ENCODE assay signal across 11 mouse cellular contexts in the genomic region with DNA sequence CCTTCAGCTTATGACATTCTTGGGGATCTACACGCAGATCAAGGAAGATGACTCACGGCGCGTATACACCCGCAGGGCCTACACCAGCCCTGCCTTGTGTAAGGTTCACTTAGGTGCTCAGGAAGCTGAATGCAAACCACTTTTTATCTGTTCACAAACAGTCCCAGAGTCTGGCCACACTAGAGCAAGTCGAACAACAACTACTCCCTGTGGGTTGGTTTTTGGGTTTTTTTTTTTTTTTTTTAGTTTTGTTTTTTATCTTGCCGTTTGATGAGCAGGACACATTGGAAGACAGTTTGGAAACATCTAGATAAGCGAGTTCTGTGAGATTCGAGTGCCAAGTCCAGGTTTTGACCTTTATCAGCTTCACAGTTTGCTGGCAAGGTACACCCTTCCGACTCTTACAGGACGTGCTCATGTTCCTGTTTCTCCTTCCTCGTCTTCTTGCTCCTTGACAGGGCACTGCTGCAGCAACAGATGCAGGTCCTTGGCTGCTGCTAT. TPM values are rescaled to one million over a fixed set of nuclear protein-coding genes. Genes with fewer than 3 reads are reported as not detected.
DNase-seq lines count a peak whose midpoint lies in the region; ATAC-seq and TF ChIP-seq lines count a peak whose summit lies in the region.
"Had no signal": no experiment of that assay in that cellular context is flagged by ENCODE, and none has a peak within 500 bp of the region (broad histone marks: within the 10 kb centered on the region; RNA-seq: fewer than 3 reads in every experiment).

No protein-coding gene starts in this region.

- H3K4me2 ChIP-seq in forebrain, postnatal 0 days (ENCODE audit: low read depth): no peak overlapping the region
- H3K4me2 ChIP-seq in liver, embryonic 11.5 days: peak overlapping the region; percentile 35
- H3K4me2 ChIP-seq in stomach, embryonic 16.5 days (ENCODE audit: low read depth, low read length): no peak overlapping the region
- H3K4me2 ChIP-seq: neural tube, embryonic 13.5 days had no signal

- no peak overlapping the region for H3K27ac ChIP-seq in forebrain, postnatal 0 days (ENCODE audit: low read depth, low read length)
- no peak overlapping the region for H3K27ac ChIP-seq in forebrain, embryonic 10.5 days
- H3K27ac ChIP-seq in bone marrow, adult 2 months (ENCODE audit: control insufficient read depth, insufficient read depth, low read depth, low read length, poor library complexity): peak overlapping the region; percentile 32
- no peak overlapping the region for H3K27ac ChIP-seq in liver, embryonic 11.5 days (ENCODE audit: low read depth, low read length)
- H3K27ac ChIP-seq in stomach, embryonic 16.5 days (ENCODE audit: low read length): peak overlapping the region; percentile 46; the same call in 1 of the 2 replicates
- no peak overlapping the region for H3K27ac ChIP-seq in layer of hippocampus, adult 2 months
- H3K27ac ChIP-seq: heart, adult 2 months; neural tube, embryonic 13.5 days had no signal

- no peak overlapping the region for H3K9ac ChIP-seq in forebrain, postnatal 0 days
- no peak overlapping the region for H3K9ac ChIP-seq in liver, embryonic 11.5 days (ENCODE audit: low read depth, low read length)
- H3K9ac ChIP-seq in stomach, embryonic 16.5 days (ENCODE audit: low read length): no peak overlapping the region
- H3K9ac ChIP-seq: neural tube, embryonic 13.5 days had no signal

- no peaks in the 10 kb centered on the region for H3K27me3 ChIP-seq in forebrain, postnatal 0 days (ENCODE audit: insufficient read depth, low read length)
- no peaks in the 10 kb centered on the region for H3K27me3 ChIP-seq in forebrain, embryonic 10.5 days (ENCODE audit: poor library complexity, severe bottlenecking)
- no peaks in the 10 kb centered on the region for H3K27me3 ChIP-seq in liver, embryonic 11.5 days (replicated peaks; ENCODE audit: control insufficient read depth, insufficient read depth, low read length)
- H3K27me3 ChIP-seq in stomach, embryonic 16.5 days (ENCODE audit: control insufficient read depth, insufficient read depth, low read length): no peaks in the 10 kb centered on the region
- H3K27me3 ChIP-seq: neural tube, embryonic 13.5 days had no signal

- 0 out of 2 replicates have a peak, but pooled peaks cover 3% of the 10 kb centered on the region for H3K4me1 ChIP-seq in forebrain, postnatal 0 days (ENCODE audit: insufficient read depth)
- no peaks in the 10 kb centered on the region for H3K4me1 ChIP-seq in forebrain, embryonic 10.5 days
- H3K4me1 ChIP-seq in bone marrow, adult 2 months (ENCODE audit: control insufficient read depth, insufficient read depth, low read length): peaks cover 2% of the 10 kb centered on the region
- no peaks in the 10 kb centered on the region for H3K4me1 ChIP-seq in liver, embryonic 11.5 days (replicated peaks; ENCODE audit: control insufficient read depth, insufficient read depth, low read length)
- H3K4me1 ChIP-seq in stomach, embryonic 16.5 days (ENCODE audit: control insufficient read depth, insufficient read depth, low read length): no peaks in the 10 kb centered on the region
- H3K4me1 ChIP-seq: neural tube, embryonic 13.5 days had no signal

- H3K4me3 ChIP-seq in forebrain, postnatal 0 days (ENCODE audit: low read depth, low read length): no peak overlapping the region
- no peak overlapping the region for H3K4me3 ChIP-seq in forebrain, embryonic 10.5 days
- no peak overlapping the region for H3K4me3 ChIP-seq in bone marrow, adult 2 months (replicated peaks; ENCODE audit: control insufficient read depth, low read depth, low read length)
- H3K4me3 ChIP-seq in liver, embryonic 11.5 days (ENCODE audit: low read depth, low read length): no peak overlapping the region
- no peak overlapping the region for H3K4me3 ChIP-seq in stomach, embryonic 16.5 days (replicated peaks; ENCODE audit: low read length)
- H3K4me3 ChIP-seq in layer of hippocampus, adult 2 months: no peak overlapping the region
- H3K4me3 ChIP-seq: heart, adult 2 months; neural tube, embryonic 13.5 days had no signal

- TF ChIP-seq CTCF in forebrain, postnatal 0 days (IDR thresholded peaks at IDR 0.05; ENCODE audit: low read depth): no peak
- TF ChIP-seq CTCF in bone marrow, adult 2 months (IDR thresholded peaks at IDR 0.05; ENCODE audit: control insufficient read depth, insufficient read depth, low read length): no peak
- no peak for TF ChIP-seq CTCF in layer of hippocampus, adult 2 months (conservative IDR thresholded peaks at IDR 0.05)

- H3K9me3 ChIP-seq in forebrain, postnatal 0 days (ENCODE audit: low read length): no peaks in the 10 kb centered on the region
- H3K9me3 ChIP-seq in forebrain, embryonic 10.5 days: no peaks in the 10 kb centered on the region
- H3K9me3 ChIP-seq in liver, embryonic 11.5 days (ENCODE audit: control insufficient read depth, low read length): no peaks in the 10 kb centered on the region
- no peaks in the 10 kb centered on the region for H3K9me3 ChIP-seq in stomach, embryonic 16.5 days (replicated peaks; ENCODE audit: control insufficient read depth, low read length)
- H3K9me3 ChIP-seq: neural tube, embryonic 13.5 days had no signal

- TF ChIP-seq POLR2A in bone marrow, adult 2 months (IDR thresholded peaks at IDR 0.05; ENCODE audit: borderline replicate concordance, control insufficient read depth, low read depth, low read length): no peak

- no peaks in the 10 kb centered on the region for H3K36me3 ChIP-seq in forebrain, postnatal 0 days (ENCODE audit: insufficient read depth)
- no peaks in the 10 kb centered on the region for H3K36me3 ChIP-seq in forebrain, embryonic 10.5 days (replicated peaks)
- no peaks in the 10 kb centered on the region for H3K36me3 ChIP-seq in liver, embryonic 11.5 days (ENCODE audit: control insufficient read depth, insufficient read depth, low read length)
- no peaks in the 10 kb centered on the region for H3K36me3 ChIP-seq in stomach, embryonic 16.5 days (ENCODE audit: control insufficient read depth, insufficient read depth, low read length)
- H3K36me3 ChIP-seq: neural tube, embryonic 13.5 days had no signal

- ATAC-seq in forebrain, postnatal 0 days: peak; percentile 14; the same call in 1 of the 2 replicates
- peak; percentile 81 for ATAC-seq in liver, embryonic 11.5 days (replicated peaks; ENCODE audit: low FRiP score)
- peak; percentile 53 for ATAC-seq in stomach, embryonic 16.5 days (ENCODE audit: insufficient read depth, low FRiP score)

- no peak for DNase-seq in forebrain, postnatal 0 days
- no peak for DNase-seq in forebrain, embryonic 10.5 days (ENCODE audit: extremely low spot score, low spot score)
- DNase-seq in liver, embryonic 11.5 days (ENCODE audit: low spot score): no peak
- no peak for DNase-seq in cerebellum, adult 11-12 months
- no peak for DNase-seq in cerebellum, postnatal 25 days
- DNase-seq in layer of hippocampus, adult 2 months (ENCODE audit: low spot score in 2 of 2): no peak
- DNase-seq: lung, adult 2 months had no signal

- 88% methylated on average over 12 of the region's 12 CpGs for WGBS in forebrain, postnatal 0 days
- 91% methylated on average over 12 of the region's 12 CpGs for WGBS in forebrain, embryonic 10.5 days
- 9% methylated on average over 12 of the region's 12 CpGs for WGBS in bone marrow, adult 2 months
- 40% methylated on average over 12 of the region's 12 CpGs for whole genome bisulfite sequencing in liver, embryonic 11.5 days
- 65% methylated on average over 12 of the region's 12 CpGs for WGBS in stomach, embryonic 16.5 days

RNA-seq across cellular contexts. Expression of gene Dpp4, which starts 21.0 kb away (rescaled TPM):
- total RNA-seq in forebrain, postnatal 0 days (2014; rRNA removed): 1.9 and 2.1 TPM in 2 replicates
- polyA plus RNA-seq in forebrain, postnatal 0 days (2015; fragmentation: Nextera tagmentation; extraction: Ambion mirVana): 1.6 and 1.8 TPM in 2 replicates
- 0.25 and 0.42 TPM in 2 replicates for polyA plus RNA-seq in forebrain, embryonic 10.5 days (2016; fragmentation: Nextera tagmentation; extraction: Ambion mirVana)
- polyA plus RNA-seq in bone marrow, adult 2 months (2011; ENCODE audit: insufficient read depth, insufficient read length, low replicate concordance, missing spikeins): 6.1 and 8.0 TPM in 2 replicates
- polyA plus RNA-seq in liver, embryonic 11.5 days (2014; fragmentation: Nextera tagmentation; extraction: Ambion mirVana): 6.2 and 7.2 TPM in 2 replicates
- polyA plus RNA-seq in stomach, embryonic 16.5 days (2015; fragmentation: Nextera tagmentation; extraction: Ambion mirVana): 18.5 and 18.9 TPM in 2 replicates
- total RNA-seq in layer of hippocampus, adult 2 months (2021): under 1 TPM; 0.54 to 0.66 TPM

Comparison
In these comparisons a context has a peak if more than half of its experiments do, and no peak if none do; other contexts are left out.
1. ATAC-seq: peak in every context shown above with its lines; median percentile 81 in liver, embryonic 11.5 days; 53 in stomach, embryonic 16.5 days; 14 in forebrain, postnatal 0 days.
2. H3K27ac ChIP-seq: peak in bone marrow, adult 2 months (single experiment) and stomach, embryonic 16.5 days (single experiment); none in forebrain, postnatal 0 days (single experiment), forebrain, embryonic 10.5 days (single experiment), liver, embryonic 11.5 days (single experiment) and layer of hippocampus, adult 2 months (single experiment).